Mouse (Mus musculus): ENCODE data around the gene Fbxw9.

Gene Fbxw9

DNA sequence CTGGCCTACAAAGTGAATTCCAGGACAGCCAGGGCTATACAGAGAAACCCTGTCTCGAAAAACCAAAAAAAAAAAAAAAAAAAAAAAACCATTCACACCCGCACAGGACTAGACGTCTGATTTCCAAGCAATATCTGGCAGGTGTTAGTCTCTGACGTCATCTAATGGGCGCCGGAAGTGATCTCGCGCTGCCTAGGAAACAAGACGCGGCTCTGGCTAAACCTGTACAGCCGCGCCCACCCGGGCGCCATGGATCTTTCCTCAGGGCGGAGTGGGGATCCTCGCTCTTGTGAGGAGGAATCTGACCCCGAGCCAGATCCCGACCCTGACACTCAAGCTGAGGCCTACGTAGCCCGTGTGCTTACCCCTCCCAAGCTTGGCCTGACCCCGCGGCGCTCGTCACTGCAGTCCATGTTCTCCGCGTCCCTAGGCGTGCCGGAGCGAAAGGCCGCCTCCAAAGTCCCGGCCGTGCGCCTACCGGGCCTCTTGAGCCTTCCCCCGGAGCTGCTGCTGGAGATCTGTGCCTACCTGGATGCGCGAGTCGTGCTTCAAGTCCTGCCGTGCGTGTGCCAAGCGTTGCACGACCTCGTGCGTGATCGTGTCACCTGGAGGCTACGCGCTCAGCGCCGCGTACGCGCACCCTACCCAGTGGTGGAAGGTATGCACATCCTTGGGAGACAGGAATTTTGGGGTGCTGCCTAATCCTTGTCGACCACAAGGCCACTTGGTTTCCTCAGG lies at the start of gene Fbxw9:
TSS of gene Fbxw9 (plus strand) at position 177 of the 738 bp plus-strand sequence.
- DNase-seq (ENCODE audit: low spot score): peak; percentile 97

DNA sequence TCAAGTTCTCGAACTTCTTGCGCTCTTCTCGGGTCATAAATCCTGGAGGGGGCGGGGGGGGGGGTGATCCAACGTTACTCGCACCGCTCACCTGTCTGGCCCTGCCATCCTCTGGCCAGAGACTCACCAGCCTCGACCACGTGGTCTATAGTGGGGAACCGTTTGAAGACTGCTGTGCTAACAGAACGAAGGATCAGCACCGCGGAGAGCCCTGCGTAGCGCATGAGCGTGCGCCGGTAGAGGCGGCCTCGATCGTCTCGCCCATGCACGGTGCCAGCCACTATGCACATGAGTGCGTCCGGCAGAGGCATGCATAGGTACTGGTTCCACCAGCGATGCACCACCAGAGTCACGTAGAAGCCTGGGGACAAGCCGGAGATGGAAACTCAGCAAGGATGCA lies 48.6 kb upstream of the Fbxw9 start:
- no peak for DNase-seq (ENCODE audit: low spot score)

GRCm38 (mm10) chr8:85013230-85013840 lies 46.5 kb upstream of the Fbxw9 start:
- peak; percentile 89 for DNase-seq (ENCODE audit: low spot score)

DNA sequence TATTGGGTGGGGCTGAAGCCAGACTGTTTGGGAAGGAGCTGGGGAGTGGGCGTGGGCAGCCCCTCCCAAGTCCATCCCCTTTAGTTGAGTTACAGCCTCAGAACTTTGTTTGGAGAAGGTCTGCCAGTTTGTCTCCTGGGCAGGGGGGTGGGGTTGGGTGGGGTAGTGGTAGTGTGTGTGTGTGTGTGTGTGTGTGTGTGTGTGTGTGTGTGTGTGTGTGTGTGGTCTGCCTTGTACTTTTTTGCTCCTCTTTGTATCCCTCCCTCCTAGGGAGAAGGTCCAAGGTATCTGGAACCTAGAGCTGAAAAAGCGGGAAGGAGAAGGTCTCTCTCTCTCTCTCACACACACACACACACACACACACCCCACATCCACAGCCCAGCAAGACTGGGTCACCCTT lies 45.4 kb upstream of the Fbxw9 start, which contains the start of gene Best2:
TSS of gene Best2 (minus strand) at position 101 of the 400 bp plus-strand sequence.
- DNase-seq (ENCODE audit: low spot score): no peak

DNA sequence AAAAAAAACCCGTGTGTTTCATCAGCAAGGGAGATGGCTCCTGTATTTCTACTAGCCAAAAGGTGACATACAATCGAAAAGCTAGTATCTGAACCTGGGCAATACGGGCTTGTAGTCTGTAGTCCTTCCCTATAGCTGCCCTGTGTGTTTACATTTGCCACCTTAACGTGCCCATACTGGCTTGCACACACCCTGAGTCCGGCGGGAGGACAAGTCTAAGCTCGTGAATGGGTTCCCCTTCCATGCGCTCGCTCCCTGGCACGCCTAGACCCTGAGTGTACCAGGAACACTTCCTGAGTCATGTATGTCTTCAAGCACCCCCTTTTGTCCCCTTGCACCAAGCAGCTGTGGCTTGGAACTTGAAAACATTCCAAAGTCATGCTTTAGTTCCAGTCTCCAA lies 43.1 kb upstream of the Fbxw9 start:
- no peak for DNase-seq (ENCODE audit: low spot score)

DNA sequence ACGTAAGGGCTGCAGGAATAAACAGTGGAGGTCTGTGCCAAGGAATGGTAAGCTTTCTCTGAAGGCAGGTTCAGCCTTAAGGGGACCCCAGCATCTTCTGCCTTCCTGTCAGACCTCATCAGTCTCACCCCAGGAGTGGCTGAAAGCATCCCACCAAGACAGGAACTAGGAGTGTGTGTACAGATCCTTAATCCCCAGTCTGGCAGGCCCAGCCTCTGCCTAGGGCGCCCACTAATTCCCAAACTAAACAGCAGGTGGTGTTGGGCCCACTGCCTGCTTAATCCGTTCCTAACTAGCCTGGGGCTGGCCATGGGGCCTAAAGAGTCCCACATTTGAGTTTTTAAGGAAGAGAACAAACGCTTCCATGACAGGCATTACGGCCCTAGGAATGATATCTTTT lies 42.6 kb upstream of the Fbxw9 start:
- DNase-seq (ENCODE audit: low spot score): no peak

DNA sequence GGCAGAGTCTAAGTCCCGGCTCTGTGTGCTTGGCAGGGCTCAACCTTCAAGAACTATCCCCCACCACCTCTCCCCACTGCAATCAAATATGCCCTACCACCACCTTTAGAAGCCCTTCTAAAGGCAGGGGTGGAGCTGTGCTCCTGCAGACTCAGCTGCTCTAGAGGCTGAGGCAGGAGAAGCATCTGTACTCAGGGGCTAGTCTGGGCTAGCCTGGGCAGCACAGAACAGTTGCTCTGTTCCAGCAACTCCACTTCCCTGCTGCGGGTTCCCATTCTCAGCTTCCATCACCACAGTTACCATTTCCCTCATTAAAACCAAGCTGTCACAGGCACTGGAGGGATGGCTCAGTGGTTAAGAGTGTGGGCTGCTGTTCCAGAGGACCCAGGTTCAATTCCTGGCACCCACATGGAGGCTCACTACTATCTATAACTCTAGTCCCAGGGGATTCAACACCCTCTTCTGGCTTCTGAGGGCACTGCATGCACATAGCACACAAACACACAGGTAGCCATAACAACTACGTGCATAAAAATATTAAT lies 38.3 kb upstream of the Fbxw9 start:
- DNase-seq (ENCODE audit: low spot score): no peak

GRCm38 (mm10) chr8:85023846-85024245 lies 36.0 kb upstream of the Fbxw9 start:
- no peak for DNase-seq (ENCODE audit: low spot score)

DNA sequence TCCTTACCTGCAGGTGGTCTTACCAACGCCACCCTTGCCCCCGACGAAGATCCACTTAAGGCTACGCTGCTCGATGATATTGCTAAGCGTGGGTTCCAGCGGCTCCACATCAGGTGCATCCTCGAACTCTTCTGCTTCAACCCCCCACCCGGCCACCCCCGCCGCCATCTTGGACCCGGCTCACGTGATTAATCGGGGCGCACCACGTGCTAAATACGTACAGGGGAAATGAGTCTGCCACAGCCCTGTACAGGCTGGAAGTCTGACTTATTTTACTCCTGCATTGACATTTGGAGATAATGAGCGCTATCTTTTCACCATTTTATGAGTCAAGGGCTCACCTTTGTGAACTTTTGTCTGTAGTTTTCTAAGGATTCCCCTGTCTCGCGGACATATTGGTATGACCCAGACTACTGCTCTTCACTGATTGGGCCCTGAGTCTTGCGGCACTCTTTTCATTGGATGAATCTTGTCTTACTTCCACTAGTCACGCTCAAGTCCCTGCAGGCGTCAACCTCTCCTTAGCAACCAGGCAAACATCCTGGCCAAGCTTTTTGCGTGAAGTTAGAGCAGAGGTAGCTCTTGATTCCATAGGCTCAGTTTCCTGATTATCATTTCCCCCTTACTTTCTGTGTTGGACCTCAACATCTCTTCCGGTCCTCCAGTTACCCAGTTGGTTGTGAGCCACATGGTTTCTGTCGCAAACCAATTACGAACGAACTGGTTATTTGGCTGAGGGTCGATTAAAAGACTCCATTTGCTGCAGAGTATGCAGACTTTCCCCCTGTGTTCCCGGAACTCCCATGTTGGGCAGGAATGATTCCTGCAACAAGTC lies 34.5 kb upstream of the Fbxw9 start, which contains the start of gene Asna1:
TSS of gene Asna1 (minus strand) at position 184 of the 835 bp plus-strand sequence.
- DNase-seq (ENCODE audit: low spot score): peak; percentile 95

- DNase-seq (ENCODE audit: low spot score): peak; percentile 99
Observed at GRCm38 (mm10) chr8:85026670-85027515, 33.0 kb upstream of the Fbxw9 start, which contains the start of gene Trir. TSS of gene Trir (plus strand) at chr8:85026823.

- peak; percentile 32 for DNase-seq (ENCODE audit: low spot score)
Observed at GRCm38 (mm10) chr8:85027516-85027855, 32.4 kb upstream of the Fbxw9 start.

DNA sequence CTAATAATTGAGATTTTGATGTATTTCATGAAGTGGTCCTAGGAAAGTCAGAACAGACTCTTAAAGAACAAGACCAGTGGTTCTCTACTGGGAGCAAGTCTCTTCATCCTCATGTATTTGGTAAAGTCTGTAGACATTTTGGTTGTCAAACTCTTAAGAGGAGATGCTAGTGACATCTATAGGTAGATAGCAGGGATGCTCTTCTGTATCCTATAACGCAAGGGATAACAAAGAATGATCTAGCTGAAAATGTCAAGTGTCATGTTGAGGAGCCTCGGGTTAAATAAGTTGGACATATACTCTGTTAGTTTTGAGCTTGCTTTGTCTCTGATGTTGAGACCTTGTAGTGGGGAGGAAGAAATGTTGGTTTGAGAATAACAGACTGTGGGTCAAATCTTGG lies 31.9 kb upstream of the Fbxw9 start:
- DNase-seq (ENCODE audit: low spot score): no peak

DNA sequence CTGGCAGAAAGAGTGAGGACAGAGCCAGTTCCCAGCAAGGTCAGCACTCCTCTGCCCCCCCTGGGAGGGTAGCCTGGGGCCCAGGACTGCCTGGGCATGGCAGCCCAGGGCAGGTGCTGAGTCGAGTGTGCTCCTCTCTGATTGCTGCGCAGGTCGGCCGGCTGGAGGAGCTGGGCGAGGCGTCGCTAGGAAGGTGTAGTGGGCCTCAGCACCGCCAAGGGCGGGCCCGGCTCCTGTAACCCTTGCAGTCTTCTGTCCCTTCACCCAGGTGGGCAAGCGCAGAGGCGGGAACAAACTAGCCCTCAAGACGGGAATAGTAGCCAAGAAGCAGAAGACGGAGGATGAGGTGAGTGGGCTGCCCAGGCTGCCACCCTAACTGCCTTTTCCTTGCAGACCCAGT lies 30.6 kb upstream of the Fbxw9 start:
- no peak for DNase-seq (ENCODE audit: low spot score)

- no peak for DNase-seq (ENCODE audit: low spot score)
Observed at GRCm38 (mm10) chr8:85032622-85033311, 27.1 kb upstream of the Fbxw9 start.

- DNase-seq (ENCODE audit: low spot score): no peak
Observed at GRCm38 (mm10) chr8:85033867-85034266, 26.0 kb upstream of the Fbxw9 start.

DNA sequence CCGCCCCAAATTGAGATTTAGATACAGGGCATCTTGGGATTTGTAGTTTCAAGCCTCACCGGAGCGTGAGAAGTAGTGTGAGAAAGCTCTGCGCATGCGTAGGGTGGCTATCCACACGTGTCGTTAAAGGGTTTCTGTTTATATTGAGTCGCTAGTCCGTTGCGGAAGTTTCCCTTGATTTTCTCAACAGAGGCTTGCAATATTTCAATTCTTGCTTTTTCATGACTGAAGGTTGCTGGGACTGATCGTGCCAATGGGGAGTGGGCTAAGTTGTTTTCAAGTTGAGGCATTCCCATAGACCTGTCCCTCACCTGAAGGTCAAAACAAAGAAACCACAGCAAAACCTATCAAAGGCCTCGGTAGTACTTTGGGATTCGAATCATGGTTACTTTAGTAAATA lies 25.1 kb upstream of the Fbxw9 start:
- DNase-seq (ENCODE audit: low spot score): peak; percentile 90

GRCm38 (mm10) chr8:85035165-85035727 lies 24.6 kb upstream of the Fbxw9 start:
- peak; percentile 18 for DNase-seq (ENCODE audit: low spot score)

DNA sequence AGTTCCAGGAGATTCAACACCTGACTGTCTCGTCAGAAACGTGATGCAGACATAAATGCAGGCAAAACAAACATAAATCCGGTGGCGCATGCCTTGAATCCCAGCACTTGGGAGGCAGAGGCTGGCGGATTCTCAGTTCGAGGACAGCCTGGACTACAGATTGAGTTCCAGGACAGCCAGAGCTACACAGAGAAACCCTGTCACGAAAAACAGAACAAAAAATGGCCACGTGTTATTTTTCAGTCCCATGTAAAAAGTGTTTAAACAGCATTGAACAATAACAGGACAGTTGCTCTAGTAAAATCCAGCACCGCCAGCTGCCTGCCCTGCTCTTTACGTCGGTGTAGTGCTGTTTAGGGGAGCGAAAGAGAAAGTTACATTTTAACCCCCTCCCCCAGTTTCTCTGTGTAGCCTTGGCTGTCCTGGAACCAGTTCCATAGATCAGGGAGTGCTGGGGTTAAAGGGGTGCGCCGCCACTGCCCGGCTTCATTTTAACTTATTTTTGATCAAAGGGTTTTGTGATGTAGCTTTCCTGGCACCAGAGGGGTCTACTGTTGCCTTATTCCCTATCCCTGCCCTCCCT lies 24.0 kb upstream of the Fbxw9 start:
- peak; percentile 55 for DNase-seq (ENCODE audit: low spot score)

DNA sequence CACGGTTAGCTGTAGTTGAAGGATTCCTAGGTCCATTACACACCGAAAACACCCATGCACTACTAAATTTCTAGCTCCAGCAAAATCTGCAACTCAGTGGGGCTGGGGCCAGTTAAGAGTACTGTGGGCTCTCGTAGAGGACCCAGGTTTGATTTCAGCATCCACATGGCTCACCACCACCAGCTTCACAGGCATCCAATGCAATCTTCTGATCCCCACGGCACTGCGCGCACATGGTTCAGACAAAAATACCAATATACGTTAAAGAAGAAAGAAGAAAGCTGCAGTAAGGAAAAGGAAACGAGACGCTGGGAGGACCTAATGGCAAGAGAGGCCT lies 23.5 kb upstream of the Fbxw9 start:
- DNase-seq (ENCODE audit: low spot score): no peak

- DNase-seq (ENCODE audit: low spot score): peak; percentile 98
Observed at GRCm38 (mm10) chr8:85036718-85037365, 23.0 kb upstream of the Fbxw9 start, which contains the start of gene Tnpo2. TSS of gene Tnpo2 (plus strand) at chr8:85036915.
